Mouse (Mus musculus) mesoderm, embryonic 11.5 days (tissue): ENCODE measurements at regions not wholly inside any gene's neighbourhood (a gene's known extent, or its start where the extent isn't known, plus 50 kb on each side); places are given as distances from the start of the nearest gene placed in this dataset.
"Not testable (repeated sequence)": the region's sequence is repeated elsewhere in the genome, so short reads cannot be mapped to it uniquely, and the experiment has no call there.

ENCODE experiments used
- DNase-seq: peaks from one replicate; pipeline ENCODE4 v3.0.0-alpha.2; 2012; ENCODE audit warnings: low read depth, low spot score

DNA sequence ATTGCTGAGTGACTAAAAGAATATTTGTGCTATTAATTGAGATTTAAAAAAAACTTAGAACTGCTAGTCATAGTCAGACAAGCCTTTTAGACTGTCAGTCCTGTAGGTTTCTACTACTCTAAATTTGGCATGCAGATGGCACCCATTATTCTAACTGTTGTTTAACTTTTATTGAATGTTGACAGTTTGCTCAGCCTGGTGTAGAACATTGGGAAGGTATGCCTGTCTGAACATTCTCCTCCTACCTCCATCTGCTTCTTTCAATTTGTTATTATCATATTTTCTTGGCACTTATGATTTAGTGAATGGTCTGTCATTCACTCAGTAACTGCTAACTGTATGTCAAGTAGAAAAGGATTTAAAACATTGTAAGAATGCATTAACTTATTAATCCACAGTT, 130.9 kb downstream of the Gmnc start:
- DNase-seq, result no peak

DNA sequence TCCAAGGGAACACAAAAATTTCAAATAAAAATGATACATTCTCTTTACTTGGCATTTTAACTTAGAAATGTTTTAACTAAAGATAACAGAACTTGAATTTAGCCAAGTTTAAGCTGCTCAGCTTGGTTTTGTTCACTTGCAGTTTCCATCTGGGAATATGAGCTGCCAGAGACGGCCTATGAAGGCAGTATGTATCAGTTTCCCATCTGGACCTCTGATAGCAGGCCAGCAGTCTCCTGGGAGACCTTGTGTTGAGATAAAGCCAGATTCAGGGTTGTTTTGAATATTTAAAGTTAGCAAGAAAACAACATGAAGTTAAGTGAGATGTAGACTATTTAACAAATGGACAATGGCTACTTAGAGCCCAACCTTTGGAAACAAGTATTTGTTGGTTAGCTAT, 142.3 kb downstream of the Gmnc start:
- DNase-seq, result no peak

- DNase-seq, result no peak
These were observed 164.4 kb downstream of the Gmnc start for GRCm38 (mm10) chr16:26827006-26827405.

DNA sequence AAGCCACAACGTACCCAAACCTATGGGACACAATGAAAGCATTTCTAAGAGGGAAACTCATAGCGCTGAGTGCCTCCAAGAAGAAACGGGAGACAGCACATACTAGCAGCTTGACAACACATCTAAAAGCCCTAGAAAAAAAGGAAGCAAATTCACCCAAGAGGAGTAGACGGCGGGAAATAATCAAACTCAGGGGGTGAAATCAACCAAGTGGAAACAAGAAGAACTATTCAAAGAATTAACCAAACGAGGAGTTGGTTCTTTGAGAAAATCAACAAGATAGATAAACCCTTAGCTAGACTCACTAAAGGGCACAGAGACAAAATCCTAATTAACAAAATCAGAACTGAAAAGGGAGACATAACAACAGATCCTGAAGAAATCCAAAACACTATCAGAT, 180.3 kb downstream of the Gmnc start:
- DNase-seq, result not testable (repeated sequence)

GRCm38 (mm10) chr16:26805426-26805825, 186.0 kb downstream of the Gmnc start:
- no peak for DNase-seq

- DNase-seq, result no peak
These were observed 204.3 kb downstream of the Gmnc start for GRCm38 (mm10) chr16:26787042-26787620.

GRCm38 (mm10) chr16:26782331-26782730, 200.8 kb downstream of the Il1rap start:
- peak; percentile 15 for DNase-seq
